Mouse (Mus musculus) ES-E14 (cell line): ENCODE data around the gene Gtse1. TPM values are rescaled to one million over a fixed set of nuclear protein-coding genes. Genes with fewer than 3 reads are reported as not detected.
A peak's percentile ranks its signal among the peaks of the same experiment; 100 is the strongest.
"Not testable (repeated sequence)": the region's sequence is repeated elsewhere in the genome, so short reads cannot be mapped to it uniquely, and the experiment has no call there.

Experiments used
- DNase-seq: peaks from one replicate; pipeline ENCODE4 v3.0.0-alpha.2; 2013; ENCODE audit warnings: low read depth, low spot score
- H3K27ac ChIP-seq: 2 replicates; pipeline ENCODE4 v1.5.1; 2012; ENCODE audit warnings: low read depth, mild to moderate bottlenecking, low read length, moderate library complexity, mixed read lengths; ENCODE audit not compliant: poor library complexity, insufficient read depth, severe bottlenecking
- H3K36me3 ChIP-seq: 2 replicates; pipeline ENCODE4 v1.6.1; 2012; ENCODE audit warnings: mild to moderate bottlenecking, low read length, moderate library complexity, mixed read lengths; ENCODE audit not compliant: control insufficient read depth, poor library complexity, insufficient read depth, severe bottlenecking
- H3K4me1 ChIP-seq, 2 experiments: fragments of 150-350 bp in 1 of 2; sonication (generic) in 1 of 2; 2 replicates each; pipeline ENCODE4 v1.6.1; 2012; ENCODE audit warnings: low read length in 2 of 2, mild to moderate bottlenecking in 1 of 2, mixed read lengths in 1 of 2; ENCODE audit not compliant: control insufficient read depth in 2 of 2, insufficient read depth in 2 of 2, poor library complexity in 1 of 2
- H3K4me3 ChIP-seq, 2 experiments: fragments of 150-350 bp in 1 of 2; sonication (generic) in 1 of 2; 2 replicates each; pipeline ENCODE4 v1.5.1; 2012; ENCODE audit warnings: low read length in 2 of 2, low read depth in 1 of 2, mild to moderate bottlenecking in 1 of 2, mixed read lengths in 1 of 2; ENCODE audit not compliant: insufficient read depth in 1 of 2, poor library complexity in 1 of 2, severe bottlenecking in 1 of 2
- H3K9ac ChIP-seq: 2 replicates; pipeline ENCODE4 v1.6.1; 2012; ENCODE audit warnings: low read depth, mild to moderate bottlenecking, low read length, mixed read lengths; ENCODE audit not compliant: poor library complexity, insufficient read depth, severe bottlenecking
- H3K9me3 ChIP-seq: fragments of 150-350 bp; sonication (generic); 2 replicates; pipeline ENCODE4 v1.6.1; 2012; ENCODE audit warnings: low read depth, mild to moderate bottlenecking, low read length; ENCODE audit not compliant: control insufficient read depth, insufficient read depth
- CHD2 ChIP-seq: IDR thresholded peaks from 2 replicates; pipeline ENCODE4 v1.6.1; 2014; ENCODE audit warnings: mild to moderate bottlenecking, low read depth, low read length, inconsistent platforms
- HCFC1 ChIP-seq: IDR thresholded peaks from 2 replicates; pipeline ENCODE4 v1.6.1; 2012; ENCODE audit warnings: low read length, inconsistent platforms, borderline replicate concordance; ENCODE audit not compliant: insufficient read depth
- MAFK ChIP-seq: IDR thresholded peaks from 2 replicates; pipeline ENCODE4 v1.6.1; 2014; ENCODE audit warnings: mild to moderate bottlenecking, low read depth, low read length, inconsistent platforms; ENCODE audit not compliant: insufficient read depth
- ZC3H11A ChIP-seq: IDR thresholded peaks from 2 replicates; pipeline ENCODE4 v1.6.1; 2012; ENCODE audit warnings: low read depth, mild to moderate bottlenecking, inconsistent platforms, low read length, borderline replicate concordance
- ZNF384 ChIP-seq: IDR thresholded peaks from 2 replicates; pipeline ENCODE4 v1.6.1; 2012; ENCODE audit warnings: low read depth, low read length, inconsistent platforms
- in situ Hi-C, 2 experiments: fragments of 600-800 bp; cut with MboI; formaldehyde crosslinking; loops; one replicate each; pipeline ENCODE4 v1.15.1; 2025; ENCODE audit warnings: low sequenced_read_pairs in 2 of 2, inconsistent platforms in 1 of 2; ENCODE audit not compliant: unreplicated experiment in 2 of 2
- total RNA-seq: library from RNA; depleted of rRNA; stranded (reverse); fragments of 300-350 nt; gene quantifications from 2 replicates; pipeline ENCODE4 v1.2.3, GENCODE M21; 2012

The Gtse1 gene
- total RNA-seq, 1 experiment = 140 TPM

GRCm38 (mm10) chr15:85858980-85859489 is 510 bp upstream of the Gtse1 start:
- Histone ChIP-seq H3K36me3 (peaks cover 22% of the 10 kb centered on the region), H3K4me3 (peak overlapping the region; percentile 66 to 75), H3K4me1 (peaks cover 6 to 8% of the 10 kb centered on the region in 2 experiments; a peak in 3 of 4 replicates), H3K9ac (peak overlapping the region; percentile 75; the same call in 1 of the 2 replicates), H3K9me3 (no peaks in the 10 kb centered on the region), H3K27ac (no peak overlapping the region; the same call in 1 of the 2 replicates)
- no peak for TF ChIP-seq ZC3H11A
- no peak for TF ChIP-seq HCFC1
- no peak for TF ChIP-seq ZNF384
- TF ChIP-seq MAFK = no peak
- no peak for TF ChIP-seq CHD2
- DNase-seq = no peak
- in situ Hi-C loops = no loop called here

GRCm38 (mm10) chr15:85865913-85866312 is 6.4 kb downstream of the Gtse1 start:
- in situ Hi-C loops, H3K9me3 ChIP-seq: not testable (repeated sequence)
- Histone ChIP-seq H3K4me3 (peak overlapping the region; percentile 4 to 37), H3K27ac (peak overlapping the region; percentile 81; the same call in 1 of the 2 replicates), H3K9ac (peak overlapping the region; percentile 79; the same call in 1 of the 2 replicates), H3K36me3 (peaks cover 77% of the 10 kb centered on the region), H3K4me1 (peaks cover 9 to 15% of the 10 kb centered on the region in 2 experiments; a peak in 3 of 4 replicates)
- DNase-seq = peak; percentile 62

- peak overlapping the region; percentile 13; the same call in 1 of the 2 replicates for H3K9ac ChIP-seq
- TF ChIP-seq ZC3H11A = no peak
- TF ChIP-seq ZNF384 = no peak
- TF ChIP-seq MAFK = no peak
- no peak for TF ChIP-seq HCFC1
- no peak for TF ChIP-seq CHD2
- in situ Hi-C loops = no loop called here
- no peaks in the 10 kb centered on the region for H3K9me3 ChIP-seq
- no peak overlapping the region for H3K4me3 ChIP-seq
- peaks cover 2 to 15% of the 10 kb centered on the region in 2 experiments; a peak in 3 of 4 replicates for H3K4me1 ChIP-seq
- no peak overlapping the region for H3K27ac ChIP-seq
- H3K36me3 ChIP-seq = peaks cover 85% of the 10 kb centered on the region
- peak; percentile 69 for DNase-seq
Observed at GRCm38 (mm10) chr15:85867696-85868095, 8.2 kb downstream of the Gtse1 start.

DNA sequence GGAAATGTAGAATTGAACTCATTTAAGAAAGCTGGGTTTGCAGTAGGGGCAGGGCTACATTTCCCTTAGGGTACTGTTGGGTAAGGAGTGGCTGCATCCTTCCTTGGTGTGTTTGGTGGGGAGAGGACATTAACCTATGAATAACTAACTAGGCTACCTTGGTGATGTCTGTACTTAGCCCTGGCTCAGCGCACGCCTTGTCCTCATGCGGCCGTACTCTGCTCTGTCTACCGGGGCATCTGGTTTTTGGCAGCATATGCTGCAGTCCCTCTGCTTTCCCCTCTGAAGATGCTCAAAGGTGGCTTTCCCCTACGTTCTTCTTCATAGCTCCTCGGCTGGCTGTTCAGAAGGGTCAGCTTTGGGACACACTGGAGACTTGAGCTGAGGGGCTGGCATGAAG is 17.8 kb downstream of the Gtse1 start:
- no peak overlapping the region for H3K4me3 ChIP-seq
- peaks cover 43% of the 10 kb centered on the region for H3K36me3 ChIP-seq
- no peaks in the 10 kb centered on the region for H3K9me3 ChIP-seq
- no peak for DNase-seq
- H3K4me1 ChIP-seq = peaks cover 3 to 7% of the 10 kb centered on the region in 2 experiments; a peak in 1 of 4 replicates
- no peak overlapping the region for H3K27ac ChIP-seq
- H3K9ac ChIP-seq = no peak overlapping the region
- in situ Hi-C loops = no loop called here
- TF ChIP-seq HCFC1 (no peak), MAFK (no peak), ZC3H11A (no peak), ZNF384 (no peak), CHD2 (no peak)

GRCm38 (mm10) chr15:85878848-85879497 is 19.4 kb downstream of the Gtse1 start, which contains the start of gene Trmu:
Trmu (plus strand) TSS chr15:85879312.
- peaks cover 41% of the 10 kb centered on the region for H3K36me3 ChIP-seq
- in situ Hi-C loops = no loop called here

More at GRCm38 (mm10) chr15:85878848-85879497, 19.4 kb downstream of the Gtse1 start, which contains the start of gene Trmu:
- TF ChIP-seq MAFK = no peak
- TF ChIP-seq HCFC1 = peak; percentile 81
- no peaks in the 10 kb centered on the region for H3K9me3 ChIP-seq
- peak within 1 kb of the TSS; percentile 44; the same call in 1 of the 2 replicates for H3K27ac ChIP-seq
- H3K9ac ChIP-seq = peak within 1 kb of the TSS; percentile 95
- DNase-seq = peak; percentile 76
- H3K4me3 ChIP-seq = peak within 1 kb of the TSS; percentile 65 to 94
- peaks cover 3 to 4% of the 10 kb centered on the region in 2 experiments; a peak in 1 of 4 replicates for H3K4me1 ChIP-seq
